Mouse (Mus musculus) inflammation-experienced regulatory T-cells, adult 16 weeks (primary cell): ENCODE results near the gene Xlr3a. TPM values are rescaled to one million over a fixed set of nuclear protein-coding genes. Genes with fewer than 3 reads are reported as not detected.

Experiments
- polyA plus RNA-seq: library from polyadenylated mRNA; unstranded; fragments of 100-300 nt; shearing (Covaris generic); gene quantifications from one replicate; pipeline ENCODE4 v1.2.1, GENCODE M21; 2017

The Xlr3a gene
- 2.3 TPM for polyA plus RNA-seq

DNA sequence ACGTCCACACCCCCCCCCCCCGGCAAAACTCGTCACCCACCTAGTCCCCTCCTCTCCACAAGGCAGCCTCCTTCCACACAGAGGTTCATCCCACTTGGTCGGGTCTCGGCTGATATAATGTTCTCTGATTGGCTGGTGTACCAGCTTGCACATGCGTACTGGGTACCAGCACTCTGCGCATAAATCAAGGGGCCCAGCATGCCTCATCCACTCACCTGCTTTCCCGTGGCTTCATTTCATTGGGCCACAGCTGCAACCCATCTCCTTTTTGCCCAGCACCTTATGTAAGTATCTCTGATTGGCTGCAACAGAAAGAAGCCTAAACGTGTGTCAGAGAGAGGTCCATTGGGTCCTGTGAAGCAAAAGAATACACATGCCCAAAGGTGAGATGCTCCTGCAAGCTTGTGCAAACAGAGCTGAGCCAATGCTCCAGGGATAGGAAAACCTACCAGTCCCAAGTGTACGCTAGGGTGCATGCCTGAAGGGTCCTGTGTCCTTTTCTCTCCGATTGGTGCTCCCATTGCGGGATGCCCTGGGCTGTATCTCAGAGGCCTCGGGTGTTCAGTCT lies at the start of gene Xlr3a:
Gene Xlr3a (minus strand): TSS at position 155 of the 568 bp plus-strand sequence.

GRCm38 (mm10) chrX:73116747-73117146 lies 19.9 kb upstream of the Xlr3a start, which contains the start of gene Gm14685:
TSS of gene Gm14685 (plus strand) at chrX:73117047.

DNA sequence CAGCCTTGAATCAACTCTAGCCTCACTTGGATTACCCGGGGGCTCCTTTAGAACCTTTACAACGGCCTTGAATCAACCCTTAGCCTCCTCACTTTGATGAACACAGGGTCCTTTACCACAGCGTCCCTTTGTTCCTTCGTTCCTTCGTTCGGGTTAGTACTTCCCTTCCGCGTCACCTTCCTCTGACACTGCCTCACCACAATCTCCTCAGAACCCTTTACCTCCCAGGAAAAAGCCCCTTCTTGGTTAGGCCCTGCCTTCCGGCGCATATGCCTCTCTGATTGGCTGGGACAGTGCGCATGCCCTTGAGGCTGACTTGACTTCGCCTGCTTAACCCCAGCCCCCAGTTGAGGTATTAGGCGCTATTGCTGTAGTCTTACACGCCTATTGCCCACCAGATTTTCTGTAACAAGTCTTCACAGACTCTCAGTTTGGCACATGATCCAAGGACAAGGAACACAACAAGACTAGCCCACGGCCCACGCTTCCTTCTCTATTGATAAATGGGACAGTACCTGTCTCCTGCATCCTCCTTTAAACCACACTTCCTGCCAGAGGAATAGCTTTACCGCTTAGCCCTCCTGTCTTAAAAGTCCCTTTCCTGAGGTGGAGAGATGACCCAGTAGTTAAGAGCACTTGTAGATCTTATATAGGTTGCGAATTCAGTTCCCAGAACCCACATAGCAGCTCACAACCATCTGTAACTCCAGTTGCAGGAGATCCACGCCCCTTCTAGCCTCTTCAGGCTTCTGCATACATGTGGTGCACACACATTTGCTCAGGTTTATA lies 14.4 kb downstream of the Xlr3a start, which contains the start of gene Xlr4a:
Gene Xlr4a (minus strand): TSS at position 212 of the 789 bp plus-strand sequence.

GRCm38 (mm10) chrX:73064415-73064793 lies 32.5 kb downstream of the Xlr3a start, which contains the start of gene Pnma3:
TSS of gene Pnma3 (plus strand) at chrX:73064787.

GRCm38 (mm10) chrX:73037003-73037402 lies 59.9 kb downstream of the Xlr3a start, which contains the start of gene Pnma5:
TSS of gene Pnma5 (minus strand) at chrX:73037103.

Other genes starting within 250 kb of the Xlr3a start
- 140 TPM for gene Cetn2, start 178.7 kb downstream of the Xlr3a start, polyA plus RNA-seq
- 17.9 TPM for gene Nsdhl, start 178.5 kb downstream of the Xlr3a start, polyA plus RNA-seq
- not detected for gene Zfp185, start 109.8 kb downstream of the Xlr3a start, polyA plus RNA-seq
- not detected for gene Pnma5, start 60.0 kb downstream of the Xlr3a start, polyA plus RNA-seq
- not detected for gene Pnma3, start 32.3 kb downstream of the Xlr3a start, polyA plus RNA-seq
- 102 TPM for gene Xlr4a, start 14.6 kb downstream of the Xlr3a start, polyA plus RNA-seq
- 0.40 TPM for gene Gm14685, start 20.0 kb upstream of the Xlr3a start, polyA plus RNA-seq
- not detected for gene Xlr5b, start 51.7 kb upstream of the Xlr3a start, polyA plus RNA-seq
- not detected for gene DXBay18, start 52.4 kb upstream of the Xlr3a start, polyA plus RNA-seq
- not detected for gene Spin2d, start 79.9 kb upstream of the Xlr3a start, polyA plus RNA-seq
- gene Xlr3b, start 95.1 kb upstream of the Xlr3a start, polyA plus RNA-seq = 19.8 TPM
- 155 TPM for gene Xlr4b, start 117.2 kb upstream of the Xlr3a start, polyA plus RNA-seq
- 3.4 TPM for gene F8a, start 131.2 kb upstream of the Xlr3a start, polyA plus RNA-seq
- gene Xlr4c, start 146.0 kb upstream of the Xlr3a start, polyA plus RNA-seq = 74.5 TPM
- not detected for gene Xlr3c, start 168.3 kb upstream of the Xlr3a start, polyA plus RNA-seq
- 0.27 TPM for gene Xlr5a, start 195.9 kb upstream of the Xlr3a start, polyA plus RNA-seq
- gene Xlr5c, start 195.9 kb upstream of the Xlr3a start, polyA plus RNA-seq = not detected
- gene Gm45015, start 239.7 kb upstream of the Xlr3a start, polyA plus RNA-seq = not detected
- gene Zfp275, start 245.5 kb upstream of the Xlr3a start, polyA plus RNA-seq = 25.4 TPM